Mouse (Mus musculus) embryonic facial prominence, embryonic 10.5 days (tissue): ENCODE data around the gene Tmem108. TPM values are rescaled to one million over a fixed set of nuclear protein-coding genes. Genes with fewer than 3 reads are reported as not detected.

Experiments used
- DNase-seq: peaks from one replicate; pipeline ENCODE4 v3.0.0-alpha.2; 2017; ENCODE audit warnings: low spot score
- H3K27ac ChIP-seq: fragments of 300-500 bp; sonication (generic); replicated peaks from 2 replicates; pipeline ENCODE4 v1.5.1; 2016; ENCODE audit warnings: mild to moderate bottlenecking
- H3K27me3 ChIP-seq: fragments of 300-500 bp; sonication (generic); replicated peaks from 2 replicates; pipeline ENCODE4 v1.6.1; 2016; ENCODE audit warnings: low read depth, mild to moderate bottlenecking; ENCODE audit not compliant: poor library complexity, severe bottlenecking
- H3K36me3 ChIP-seq: fragments of 300-500 bp; sonication (generic); replicated peaks from 2 replicates; pipeline ENCODE4 v1.6.1; 2016; ENCODE audit warnings: mild to moderate bottlenecking, moderate library complexity
- H3K4me1 ChIP-seq: fragments of 300-500 bp; sonication (generic); 2 replicates; pipeline ENCODE4 v1.6.1; 2016
- H3K4me3 ChIP-seq: fragments of 300-500 bp; sonication (generic); 2 replicates; pipeline ENCODE4 v1.5.1; 2016; ENCODE audit warnings: mild to moderate bottlenecking, moderate library complexity
- H3K9me3 ChIP-seq: fragments of 300-500 bp; sonication (generic); 2 replicates; pipeline ENCODE4 v1.6.1; 2016; ENCODE audit warnings: mild to moderate bottlenecking
- WGBS: fragments of 180-500 bp; shearing (Covaris S2); methylation state at CpG from one replicate; pipeline ENCODE4 v1.1.7; 2016; 5-methylcytosine and 5-hydroxymethylcytosine counted together
- polyA plus RNA-seq: library from polyadenylated mRNA; unstranded; fragments of >200 nt; fragmentation: Nextera tagmentation; extraction: Ambion mirVana; gene quantifications from 2 replicates; pipeline ENCODE4 v1.2.1, GENCODE M21; 2016

The Tmem108 gene
- polyA plus RNA-seq, 1 experiment from 2014 or later, result 22.1 TPM

DNA sequence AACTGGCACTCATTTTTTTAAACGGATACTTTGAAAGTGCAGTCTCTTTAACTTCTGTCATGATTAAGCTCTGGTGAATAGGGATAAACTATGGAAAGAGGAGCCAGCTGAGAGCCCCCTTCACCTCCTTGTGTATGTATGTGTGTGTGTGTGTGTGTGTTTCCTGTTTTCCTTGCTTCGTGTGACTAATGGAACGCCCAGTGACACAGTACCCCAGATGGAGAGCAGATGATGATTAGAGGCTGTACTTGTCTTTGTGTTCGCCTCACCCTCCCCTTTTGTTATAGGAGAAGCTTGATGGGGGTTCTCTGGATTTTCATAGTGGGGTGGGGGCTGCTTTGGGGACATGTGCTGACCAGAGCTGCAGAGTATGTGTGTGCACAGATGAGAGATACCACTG lies 216.4 kb downstream of the Tmem108 start:
- no peak for DNase-seq
- WGBS, result 43% methylated on average over 4 of the region's 4 CpGs
- Histone ChIP-seq H3K36me3 (no peaks in the 10 kb centered on the region), H3K9me3 (no peaks in the 10 kb centered on the region), H3K4me3 (no peak overlapping the region), H3K4me1 (peaks cover 30% of the 10 kb centered on the region), H3K27ac (no peak overlapping the region), H3K27me3 (peaks cover 18% of the 10 kb centered on the region; the same call in 1 of the 2 replicates)

DNA sequence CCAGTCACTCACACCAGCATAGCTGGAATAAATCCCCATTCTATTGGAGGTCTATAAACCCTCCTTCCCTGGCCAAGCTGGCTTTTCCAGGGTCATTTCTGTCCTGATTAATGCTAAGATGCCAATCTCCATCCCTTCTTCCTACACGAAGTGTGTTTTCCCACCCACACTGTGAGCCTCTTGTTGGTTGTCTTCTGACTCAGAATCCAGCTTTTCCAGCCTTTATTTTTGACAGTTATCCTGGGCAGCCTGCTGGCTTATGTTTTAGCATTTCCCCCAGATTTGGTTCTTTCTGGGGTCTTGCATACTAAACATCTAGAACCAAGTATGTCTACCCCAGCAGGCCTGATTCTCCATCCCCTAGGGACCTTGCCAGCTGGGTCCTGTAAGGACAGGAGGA lies 217.0 kb downstream of the Tmem108 start:
- no peaks in the 10 kb centered on the region for H3K9me3 ChIP-seq
- H3K4me3 ChIP-seq, result no peak overlapping the region
- no peaks in the 10 kb centered on the region for H3K36me3 ChIP-seq
- no peak overlapping the region for H3K27ac ChIP-seq
- H3K27me3 ChIP-seq, result peaks cover 18% of the 10 kb centered on the region; the same call in 1 of the 2 replicates
- DNase-seq, result no peak
- 73% methylated on average over 1 of the region's 1 CpGs for WGBS
- peaks cover 36% of the 10 kb centered on the region for H3K4me1 ChIP-seq

DNA sequence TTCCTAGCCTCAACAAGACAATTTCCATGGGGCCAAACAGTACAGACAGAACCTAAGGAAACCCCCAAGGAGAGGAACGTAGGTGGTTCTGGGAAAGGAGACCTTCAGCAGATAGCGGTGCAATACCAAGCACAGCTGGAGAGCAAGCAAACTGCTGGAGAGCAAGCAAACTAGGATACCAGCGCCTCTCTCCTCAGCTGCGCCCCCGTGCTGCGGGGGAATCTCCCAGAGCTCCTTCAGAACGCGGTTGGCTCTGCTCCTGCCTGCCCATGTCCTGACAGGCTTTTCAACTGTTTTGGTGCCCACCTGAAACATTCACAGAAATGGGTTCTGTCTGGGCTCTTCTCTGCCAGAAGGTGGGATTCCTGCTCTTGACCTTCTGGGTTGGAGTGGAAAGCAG lies 221.1 kb downstream of the Tmem108 start:
- Histone ChIP-seq H3K27ac (0 out of 2 replicates have a peak overlapping the region, but pooled peaks have one; percentile 14), H3K4me1 (peaks cover 35% of the 10 kb centered on the region), H3K4me3 (no peak overlapping the region), H3K27me3 (0 out of 2 replicates have a peak, but pooled peaks cover 11% of the 10 kb centered on the region), H3K36me3 (no peaks in the 10 kb centered on the region), H3K9me3 (no peaks in the 10 kb centered on the region)
- 68% methylated on average over 8 of the region's 8 CpGs for WGBS
- DNase-seq, result no peak

DNA sequence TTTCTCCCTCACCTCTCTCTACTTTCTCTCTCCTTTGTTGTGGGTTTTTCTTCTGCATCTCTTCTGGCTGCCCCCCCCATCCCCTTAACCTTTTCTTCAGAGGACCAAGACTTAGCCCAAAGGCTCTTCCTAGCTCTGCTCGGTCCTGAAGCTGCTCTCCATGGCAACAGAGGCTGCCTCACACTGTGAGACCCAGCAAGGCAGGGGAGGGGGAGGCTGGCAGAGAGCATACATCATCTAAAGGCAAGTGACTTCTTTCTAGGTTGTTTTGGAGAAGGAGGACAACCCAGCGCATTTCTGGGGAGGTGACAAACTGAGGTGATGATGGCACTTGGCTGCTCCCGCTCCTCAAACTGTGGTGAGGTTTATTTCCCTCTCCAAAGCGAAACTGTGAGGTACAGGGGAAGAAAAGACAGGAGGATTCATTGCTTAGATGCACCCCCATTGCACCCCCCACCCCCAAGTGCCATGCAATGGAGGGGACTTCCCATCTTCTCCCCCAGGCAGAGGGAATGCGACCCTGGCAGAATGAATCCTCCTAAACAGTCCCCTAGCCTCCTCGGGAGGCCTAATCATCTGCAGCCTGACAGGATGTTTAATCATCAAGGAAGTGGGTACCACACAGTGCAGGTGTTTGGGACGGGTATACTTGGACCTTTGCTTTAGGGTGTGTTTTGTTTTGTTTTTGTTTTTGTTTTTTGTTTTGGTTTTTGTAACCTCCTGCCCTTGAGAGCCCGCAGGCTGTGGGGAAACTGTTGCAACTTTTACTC lies 223.4 kb downstream of the Tmem108 start:
- 38% methylated on average over 8 of the region's 8 CpGs for WGBS
- H3K4me3 ChIP-seq, result no peak overlapping the region
- peaks cover 32% of the 10 kb centered on the region for H3K4me1 ChIP-seq
- 0 out of 2 replicates have a peak, but pooled peaks cover 5% of the 10 kb centered on the region for H3K27me3 ChIP-seq
- H3K9me3 ChIP-seq, result no peaks in the 10 kb centered on the region
- no peak for DNase-seq
- H3K36me3 ChIP-seq, result no peaks in the 10 kb centered on the region
- H3K27ac ChIP-seq, result no peak overlapping the region

DNA sequence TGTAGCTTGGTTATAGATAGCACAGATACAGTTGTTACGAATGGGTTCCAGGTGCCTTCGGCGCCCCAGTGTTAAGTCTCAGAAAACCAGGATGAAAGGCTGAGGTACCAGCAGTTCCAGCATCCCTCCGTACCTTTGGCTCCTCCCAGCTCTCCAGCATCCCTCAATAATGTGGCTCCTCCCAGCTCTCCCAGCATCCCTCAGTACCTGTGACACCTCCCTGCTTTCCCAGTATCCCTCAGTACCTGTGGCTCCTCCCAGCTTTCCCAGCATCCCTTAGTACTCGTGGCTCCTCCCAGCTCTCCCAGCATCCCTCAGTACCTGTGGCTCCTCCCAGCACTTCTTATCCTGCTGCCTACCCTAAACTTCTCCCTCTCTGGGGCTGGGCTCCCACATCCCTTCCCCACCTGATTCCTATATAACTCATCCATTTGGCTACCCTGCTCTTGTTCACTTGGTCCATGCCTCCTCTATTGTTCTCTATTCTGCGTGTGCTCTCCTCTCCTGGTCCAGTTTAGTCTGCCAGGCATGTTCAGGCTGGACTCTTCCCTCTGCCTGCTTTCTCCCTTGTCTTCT lies 225.5 kb downstream of the Tmem108 start:
- Histone ChIP-seq H3K4me3 (no peak overlapping the region), H3K27ac (no peak overlapping the region), H3K4me1 (peaks cover 30% of the 10 kb centered on the region), H3K36me3 (no peaks in the 10 kb centered on the region), H3K9me3 (no peaks in the 10 kb centered on the region), H3K27me3 (0 out of 2 replicates have a peak, but pooled peaks cover 5% of the 10 kb centered on the region)
- DNase-seq, result no peak
- 89% methylated on average over 6 of the region's 6 CpGs for WGBS

DNA sequence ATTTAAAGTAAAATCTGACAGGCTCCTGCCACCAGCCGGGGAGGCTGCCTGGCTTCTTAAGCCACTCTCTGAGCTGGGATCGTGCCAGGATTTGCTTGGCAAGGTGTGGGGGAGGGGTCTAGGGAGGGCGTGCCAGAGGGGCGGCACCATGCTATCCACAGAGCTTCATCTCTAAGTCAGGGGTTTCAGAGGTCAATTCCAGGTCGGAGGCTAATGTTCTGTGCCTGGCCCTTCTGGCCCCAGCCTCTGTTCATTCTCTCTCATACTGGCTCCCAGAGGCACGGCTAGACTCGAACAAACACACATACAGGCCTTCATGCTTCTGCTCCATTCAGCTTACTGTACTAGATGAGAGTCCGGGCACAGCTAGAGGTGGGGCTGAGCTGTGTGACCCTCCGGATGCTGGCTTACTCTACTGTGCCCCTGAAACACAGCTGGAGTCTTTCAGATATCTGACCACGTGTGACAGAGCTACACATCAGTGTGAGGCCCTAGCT lies 236.5 kb downstream of the Tmem108 start:
- Histone ChIP-seq H3K9me3 (no peaks in the 10 kb centered on the region), H3K4me1 (peaks cover 38% of the 10 kb centered on the region), H3K27ac (peak overlapping the region; percentile 62), H3K36me3 (no peaks in the 10 kb centered on the region), H3K4me3 (no peak overlapping the region; the same call in 1 of the 2 replicates), H3K27me3 (no peaks in the 10 kb centered on the region; the same call in 1 of the 2 replicates)
- DNase-seq, result peak; percentile 55
- WGBS, result 17% methylated on average over 10 of the region's 10 CpGs

DNA sequence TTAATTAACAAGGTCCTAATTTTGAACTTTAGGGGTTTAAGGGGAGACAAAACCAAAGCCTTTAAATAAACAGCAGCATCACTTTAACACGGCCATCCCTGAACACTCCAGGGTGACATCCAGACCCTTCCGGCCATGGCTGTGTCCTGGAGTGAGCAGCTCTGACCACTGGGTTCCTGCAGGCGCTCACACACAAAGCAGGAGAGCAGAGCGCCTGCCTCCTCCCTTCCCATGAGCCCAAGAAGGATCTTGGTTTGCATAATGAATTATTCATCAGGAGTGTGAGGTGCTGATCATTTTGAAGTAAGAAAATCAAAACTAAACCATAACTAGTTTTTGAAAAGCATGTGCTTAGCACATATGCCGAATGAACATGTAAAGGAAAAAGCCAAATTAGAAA lies 237.0 kb downstream of the Tmem108 start:
- DNase-seq, result peak; percentile 56
- Histone ChIP-seq H3K36me3 (no peaks in the 10 kb centered on the region), H3K4me1 (peaks cover 38% of the 10 kb centered on the region), H3K27me3 (no peaks in the 10 kb centered on the region; the same call in 1 of the 2 replicates), H3K27ac (0 out of 2 replicates have a peak overlapping the region, but pooled peaks have one; percentile 16), H3K9me3 (no peaks in the 10 kb centered on the region), H3K4me3 (peak overlapping the region; percentile 14; the same call in 1 of the 2 replicates)
- WGBS, result 17% methylated on average over 5 of the region's 5 CpGs

DNA sequence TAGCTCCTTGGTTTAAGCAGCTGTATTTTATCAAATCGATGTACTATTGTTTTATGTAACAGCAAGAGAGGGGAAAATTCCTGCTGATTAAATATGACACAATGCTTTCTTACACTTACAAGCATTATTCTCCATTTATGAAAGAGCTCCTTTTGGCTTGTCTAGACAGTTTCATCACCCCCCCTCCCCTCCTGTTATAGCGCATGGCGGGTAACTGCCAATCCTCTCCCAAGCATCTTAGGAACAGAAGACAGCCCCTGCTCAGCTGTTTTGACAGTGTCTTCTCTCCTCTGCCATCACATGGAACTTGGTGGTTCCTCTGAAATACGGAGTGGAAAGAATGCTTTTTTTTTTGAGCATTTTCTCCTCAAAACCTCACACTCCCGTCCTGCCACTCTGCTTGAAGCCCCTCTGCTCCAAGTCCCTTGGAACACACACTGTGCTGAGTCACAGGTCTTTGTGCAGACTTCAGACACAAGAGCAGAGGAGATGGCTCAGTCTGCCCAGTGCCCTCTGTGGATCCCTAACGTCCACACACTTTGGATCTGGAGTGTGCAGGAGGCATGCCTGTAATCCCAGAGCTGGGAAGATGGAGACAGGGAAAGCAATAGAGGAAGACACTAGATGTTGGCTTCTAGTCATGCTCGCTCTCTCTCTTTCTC lies 237.8 kb downstream of the Tmem108 start:
- no peak for DNase-seq
- 65% methylated on average over 7 of the region's 7 CpGs for WGBS
- Histone ChIP-seq H3K4me1 (peaks cover 38% of the 10 kb centered on the region), H3K27me3 (no peaks in the 10 kb centered on the region; the same call in 1 of the 2 replicates), H3K36me3 (no peaks in the 10 kb centered on the region), H3K27ac (peak overlapping the region; percentile 16; the same call in 1 of the 2 replicates), H3K9me3 (0 out of 2 replicates have a peak, but pooled peaks cover 4% of the 10 kb centered on the region), H3K4me3 (no peak overlapping the region)

DNA sequence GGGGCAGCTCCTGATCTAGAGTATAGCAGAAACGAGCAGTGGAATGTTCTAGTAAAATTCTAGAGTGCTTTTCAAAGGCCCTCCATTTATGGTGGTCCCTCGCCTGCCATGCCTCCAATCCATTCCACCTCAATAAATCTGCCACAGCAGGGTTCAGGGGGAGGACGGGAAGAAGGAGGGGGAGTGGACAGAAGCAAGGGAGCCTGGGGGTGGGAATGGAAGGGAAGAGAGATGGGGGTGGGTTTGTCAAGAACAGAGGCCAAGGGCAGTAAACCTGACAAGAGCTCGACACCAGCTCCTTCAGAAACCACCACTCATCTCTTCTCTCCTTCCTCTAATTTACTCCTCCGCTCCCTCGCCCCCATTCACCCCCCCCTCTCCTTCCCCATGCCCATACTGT lies 238.6 kb downstream of the Tmem108 start:
- Histone ChIP-seq H3K27me3 (no peaks in the 10 kb centered on the region; the same call in 1 of the 2 replicates), H3K9me3 (0 out of 2 replicates have a peak, but pooled peaks cover 4% of the 10 kb centered on the region), H3K27ac (no peak overlapping the region), H3K4me1 (peaks cover 38% of the 10 kb centered on the region), H3K4me3 (no peak overlapping the region), H3K36me3 (no peaks in the 10 kb centered on the region)
- WGBS, result 65% methylated on average over 6 of the region's 6 CpGs
- DNase-seq, result no peak

DNA sequence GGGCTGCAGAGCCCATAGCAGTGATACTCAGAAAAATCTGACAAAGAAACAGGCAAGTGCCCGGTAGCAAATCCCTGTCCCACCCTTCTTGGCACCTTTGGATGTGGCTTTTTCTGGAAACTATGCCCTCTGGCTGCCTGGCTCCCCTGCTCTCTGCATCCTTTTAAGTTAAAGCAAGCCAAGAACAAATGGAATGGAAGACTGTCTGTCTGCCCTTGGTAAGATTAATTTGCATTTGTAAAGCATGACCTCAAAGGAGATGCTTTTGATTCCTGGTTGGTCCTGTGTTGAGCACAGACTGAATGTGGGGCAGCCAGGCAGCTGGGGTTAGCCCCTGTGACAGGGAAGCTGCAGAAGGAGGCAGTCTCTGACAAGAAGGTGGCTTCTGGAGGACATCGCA lies 247.8 kb downstream of the Tmem108 start:
- no peak overlapping the region for H3K27ac ChIP-seq
- no peak overlapping the region for H3K4me3 ChIP-seq
- no peaks in the 10 kb centered on the region for H3K36me3 ChIP-seq
- 0 out of 2 replicates have a peak, but pooled peaks cover under 1% of the 10 kb centered on the region for H3K9me3 ChIP-seq
- H3K27me3 ChIP-seq, result no peaks in the 10 kb centered on the region
- WGBS, result 71% methylated on average over 2 of the region's 2 CpGs
- H3K4me1 ChIP-seq, result 0 out of 2 replicates have a peak, but pooled peaks cover 3% of the 10 kb centered on the region
- DNase-seq, result no peak

DNA sequence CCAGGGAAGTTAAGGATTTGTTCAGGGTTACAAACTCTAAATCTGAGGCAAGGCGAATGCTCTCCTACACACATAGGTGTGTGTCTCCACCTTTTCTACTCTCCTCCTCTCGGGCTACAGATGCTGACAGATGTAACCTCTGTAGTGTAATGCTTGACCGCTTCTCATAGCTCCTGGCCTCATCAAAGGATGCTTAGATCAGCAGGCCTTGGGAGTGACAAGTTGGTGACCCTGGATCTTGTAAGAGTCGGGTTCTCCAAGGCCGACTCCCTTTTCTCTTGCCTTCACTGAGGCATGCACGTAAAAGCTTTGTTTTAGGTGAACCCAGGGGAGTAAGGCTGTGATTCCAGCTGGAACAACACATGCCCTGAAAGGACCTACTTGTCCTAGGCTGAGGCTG lies 249.4 kb downstream of the Tmem108 start:
- Histone ChIP-seq H3K36me3 (no peaks in the 10 kb centered on the region), H3K4me3 (no peak overlapping the region), H3K27ac (no peak overlapping the region), H3K27me3 (no peaks in the 10 kb centered on the region), H3K9me3 (no peaks in the 10 kb centered on the region), H3K4me1 (peaks cover 4% of the 10 kb centered on the region; the same call in 1 of the 2 replicates)
- no peak for DNase-seq
- WGBS, result 77% methylated on average over 6 of the region's 6 CpGs

DNA sequence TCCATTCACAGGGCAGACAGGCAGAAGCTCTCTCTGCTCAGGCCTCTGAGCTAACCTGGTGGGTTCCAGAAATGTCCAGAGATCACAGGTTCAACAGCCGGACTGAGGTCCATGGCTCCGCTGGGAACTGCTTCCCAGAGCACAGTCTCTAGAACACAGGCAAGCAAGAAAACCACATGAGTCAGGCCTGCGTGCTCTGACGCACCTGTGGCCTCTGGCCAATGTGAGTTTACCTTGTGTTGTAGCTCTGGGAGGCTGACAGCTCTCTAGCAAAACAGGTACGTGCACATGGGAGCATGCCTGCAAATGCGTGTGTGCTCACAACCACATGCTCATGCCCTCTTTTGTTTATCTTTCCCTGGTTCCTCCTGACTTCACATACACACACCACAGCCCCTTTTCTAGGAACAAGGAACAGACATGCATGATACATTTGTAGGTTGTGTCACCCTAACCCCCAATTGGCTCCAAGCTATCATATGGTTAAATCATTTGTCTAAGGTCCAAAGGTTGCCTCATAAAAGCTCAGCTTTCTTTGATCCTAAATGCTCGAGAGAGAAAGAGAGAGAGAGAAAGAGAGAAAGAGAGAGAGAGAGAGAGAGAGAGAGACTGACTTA lies 254.6 kb downstream of the Tmem108 start:
- Histone ChIP-seq H3K27me3 (no peaks in the 10 kb centered on the region), H3K4me3 (no peak overlapping the region), H3K4me1 (peaks cover 17% of the 10 kb centered on the region), H3K36me3 (0 out of 2 replicates have a peak, but pooled peaks cover 4% of the 10 kb centered on the region), H3K9me3 (0 out of 2 replicates have a peak, but pooled peaks cover 4% of the 10 kb centered on the region), H3K27ac (no peak overlapping the region)
- no peak for DNase-seq
- WGBS, result 76% methylated on average over 7 of the region's 7 CpGs
